Mouse (Mus musculus) lung, adult 2 months (tissue): Measurements from ENCODE around the gene Lin52. TPM values are rescaled to one million over a fixed set of nuclear protein-coding genes. Genes with fewer than 3 reads are reported as not detected.
"Not testable (repeated sequence)": the region's sequence is repeated elsewhere in the genome, so short reads cannot be mapped to it uniquely, and the experiment has no call there.

Source experiments
- DNase-seq: peaks from one replicate; pipeline ENCODE4 v3.0.0; 2022
- H3K4me1 ChIP-seq: fragments of 200-500 bp; 2 replicates; pipeline ENCODE4 v1.6.1; 2011; ENCODE audit warnings: low read length; ENCODE audit not compliant: control insufficient read depth, insufficient read depth
- H3K4me3 ChIP-seq: fragments of 200-500 bp; replicated peaks from 2 replicates; pipeline ENCODE3; 2011; ENCODE audit warnings: low read depth, mild to moderate bottlenecking, control low read depth, low read length; ENCODE audit errors: extremely low read depth
- CTCF ChIP-seq: fragments of 200-500 bp; IDR thresholded peaks from 2 replicates; pipeline ENCODE4 v1.5.1; 2011; ENCODE audit warnings: mild to moderate bottlenecking, low read length, control low read depth; ENCODE audit not compliant: insufficient read depth
- POLR2A ChIP-seq: fragments of 200-500 bp; IDR thresholded peaks from 2 replicates; pipeline ENCODE4 v1.6.1; 2011; ENCODE audit warnings: low read depth, mild to moderate bottlenecking, control low read depth, low read length, borderline replicate concordance; ENCODE audit errors: extremely low read depth
- WGBS: fragments of 180-500 bp; shearing (Covaris S2); methylation state at CpG from one replicate; pipeline ENCODE4 v1.1.7; 2018; 5-methylcytosine and 5-hydroxymethylcytosine counted together
- polyA plus RNA-seq: library from polyadenylated mRNA; depleted of rRNA; stranded (reverse); fragments of >200 nt; gene quantifications from 2 replicates; pipeline ENCODE4 v1.2.3, GENCODE M21; 2012

Lin52 gene
- polyA plus RNA-seq, 1 experiment = 14.1 TPM

- TF ChIP-seq CTCF (no peak), POLR2A (no peak)
- H3K4me3 ChIP-seq = no peak overlapping the region
- H3K4me1 ChIP-seq = no peaks in the 10 kb centered on the region
- DNase-seq = no peak
- 87% methylated on average over 13 of the region's 13 CpGs for WGBS
Measured at GRCm38 (mm10) chr12:84531906-84532829, 80.9 kb downstream of the Lin52 start.

DNA sequence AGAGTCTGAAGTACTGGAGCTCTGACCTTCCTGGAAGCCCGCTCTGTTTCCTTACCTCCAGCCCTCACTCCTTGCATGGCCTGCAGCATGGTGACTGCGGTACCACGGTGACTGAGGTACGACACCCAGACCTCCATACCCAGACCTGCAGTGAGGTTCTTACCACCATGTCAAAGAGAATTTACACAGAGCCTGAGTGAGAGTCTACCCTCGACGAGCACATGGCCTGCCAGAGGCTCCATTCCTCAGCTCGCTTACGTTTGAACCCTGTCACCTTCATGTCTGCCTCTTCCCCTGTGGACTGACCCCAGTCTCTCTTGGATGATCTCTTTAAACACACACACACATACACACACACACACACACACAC lies 81.6 kb downstream of the Lin52 start:
- H3K4me1 ChIP-seq = no peaks in the 10 kb centered on the region
- TF ChIP-seq CTCF = no peak
- TF ChIP-seq POLR2A = no peak
- H3K4me3 ChIP-seq = no peak overlapping the region
- no peak for DNase-seq
- WGBS = 87% methylated on average over 8 of the region's 8 CpGs

GRCm38 (mm10) chr12:84533706-84534486 lies 82.7 kb downstream of the Lin52 start:
- TF ChIP-seq CTCF (no peak), POLR2A (no peak)
- no peak for DNase-seq
- no peaks in the 10 kb centered on the region for H3K4me1 ChIP-seq
- no peak overlapping the region for H3K4me3 ChIP-seq
- WGBS = 76% methylated on average over 7 of the region's 7 CpGs

- 87% methylated on average over 3 of the region's 3 CpGs for WGBS
Measured at GRCm38 (mm10) chr12:84539537-84539936, 88.3 kb downstream of the Lin52 start.

GRCm38 (mm10) chr12:84541391-84541958 lies 90.3 kb downstream of the Lin52 start:
- no peak for DNase-seq
- 86% methylated on average over 11 of the region's 11 CpGs for WGBS
- H3K4me3 ChIP-seq = no peak overlapping the region
- no peak for TF ChIP-seq POLR2A
- TF ChIP-seq CTCF = no peak
- no peaks in the 10 kb centered on the region for H3K4me1 ChIP-seq

More at GRCm38 (mm10) chr12:84539537-84539936, 88.3 kb downstream of the Lin52 start:
- not testable (repeated sequence) for DNase-seq, H3K4me3 ChIP-seq, H3K4me1 ChIP-seq
- 0 out of 2 replicates have a peak, but pooled peaks have one; percentile 3 for TF ChIP-seq CTCF

DNA sequence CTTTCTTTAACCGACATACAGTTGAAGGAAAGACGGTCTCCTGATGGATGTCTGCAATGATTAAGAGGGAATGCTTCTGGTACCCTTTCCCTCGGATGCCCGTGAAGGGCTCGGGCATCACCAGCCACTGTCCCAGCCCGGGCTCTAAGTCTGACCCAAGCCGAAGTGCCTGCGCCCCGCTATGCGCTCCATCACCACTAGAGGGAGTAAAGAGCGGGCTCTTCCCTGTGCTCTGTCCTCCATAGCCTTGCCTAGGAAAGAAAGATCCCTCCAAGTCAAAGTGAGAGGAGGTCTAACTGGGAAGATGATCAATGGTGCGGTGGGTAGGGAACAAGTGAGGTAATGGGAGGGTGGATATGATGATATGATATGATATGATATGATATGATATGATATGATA lies 94.8 kb downstream of the Lin52 start:
- H3K4me3 ChIP-seq = no peak overlapping the region
- peak; percentile 54 for DNase-seq
- 4% methylated on average over 12 of the region's 12 CpGs for WGBS
- H3K4me1 ChIP-seq = no peaks in the 10 kb centered on the region
- TF ChIP-seq POLR2A = no peak
- peak; percentile 87 for TF ChIP-seq CTCF

DNA sequence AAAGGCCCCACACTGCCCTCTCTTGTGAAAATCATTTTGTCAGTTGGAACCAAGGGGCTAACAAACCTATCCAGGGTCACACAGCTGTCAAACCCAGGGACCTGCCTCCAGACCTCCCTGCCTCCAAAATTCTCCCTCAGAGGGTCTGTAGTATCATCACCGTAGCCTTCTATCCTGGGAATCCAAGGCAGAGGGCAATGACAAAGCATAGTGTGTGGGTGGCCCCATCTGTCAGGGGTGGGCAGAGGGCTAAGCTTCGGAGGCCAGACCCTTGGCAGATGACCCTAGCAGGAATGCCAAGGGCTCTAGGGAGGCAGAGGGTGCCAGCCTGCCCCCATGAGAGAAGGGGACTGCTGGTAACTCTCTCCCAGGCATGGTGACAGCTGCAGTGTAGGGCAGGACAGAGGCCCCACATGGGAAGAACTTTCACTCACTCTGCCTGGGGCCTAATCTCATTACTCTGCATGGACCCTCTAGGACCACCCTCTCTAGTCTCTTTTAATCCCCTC lies 95.4 kb downstream of the Lin52 start:
- no peak for TF ChIP-seq POLR2A
- no peak for TF ChIP-seq CTCF
- Histone ChIP-seq H3K4me3 (no peak overlapping the region), H3K4me1 (no peaks in the 10 kb centered on the region)
- WGBS = 79% methylated on average over 2 of the region's 2 CpGs
- no peak for DNase-seq

DNA sequence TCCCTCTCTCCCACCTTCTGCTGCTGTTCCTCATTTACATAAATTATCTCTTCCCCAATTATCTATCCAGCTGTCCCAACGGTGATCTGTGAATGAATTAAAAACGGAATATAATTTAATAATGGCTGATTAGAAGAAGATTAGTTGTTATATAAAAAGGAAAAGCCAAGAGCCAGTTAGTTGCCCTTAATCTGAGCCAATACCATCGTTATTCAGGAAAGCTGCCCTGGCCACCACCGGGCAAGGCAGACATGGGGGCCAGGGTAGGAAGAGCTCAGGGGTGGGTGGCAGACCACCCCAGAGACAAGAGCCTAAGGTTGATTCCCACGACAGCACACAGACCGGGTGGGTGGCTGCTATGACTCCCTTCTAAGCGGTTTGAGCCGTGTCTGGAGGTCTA lies 97.0 kb downstream of the Lin52 start:
- WGBS = 51% methylated on average over 8 of the region's 8 CpGs
- no peaks in the 10 kb centered on the region for H3K4me1 ChIP-seq
- no peak for DNase-seq
- no peak overlapping the region for H3K4me3 ChIP-seq
- no peak for TF ChIP-seq POLR2A
- no peak for TF ChIP-seq CTCF

GRCm38 (mm10) chr12:84555218-84555617 lies 104.0 kb downstream of the Lin52 start:
- Histone ChIP-seq H3K4me3 (no peak overlapping the region), H3K4me1 (no peaks in the 10 kb centered on the region)
- WGBS = 61% methylated on average over 8 of the region's 8 CpGs
- DNase-seq = no peak
- no peak for TF ChIP-seq POLR2A
- no peak for TF ChIP-seq CTCF

GRCm38 (mm10) chr12:84562558-84562957 lies 111.3 kb downstream of the Lin52 start:
- Histone ChIP-seq H3K4me3 (no peak overlapping the region), H3K4me1 (no peaks in the 10 kb centered on the region)
- TF ChIP-seq POLR2A = no peak
- TF ChIP-seq CTCF = no peak
- DNase-seq = no peak
- 55% methylated on average over 4 of the region's 4 CpGs for WGBS
